Mouse (Mus musculus) testis, postnatal 14 days (tissue): Measurements from ENCODE around the gene Pls1.

ENCODE experiments used
- DNase-seq: peaks from one replicate; pipeline ENCODE4 v3.0.0; 2021; ENCODE audit warnings: low spot score

Gene Pls1

GRCm38 (mm10) chr9:95803783-95804182, 41.3 kb downstream of the Pls1 start:
- no peak for DNase-seq

GRCm38 (mm10) chr9:95801610-95802451, 43.3 kb downstream of the Pls1 start:
- DNase-seq, result no peak

- DNase-seq, result no peak
These were observed 48.8 kb downstream of the Pls1 start for GRCm38 (mm10) chr9:95796323-95796722.

GRCm38 (mm10) chr9:95795844-95796243, 49.3 kb downstream of the Pls1 start:
- no peak for DNase-seq

GRCm38 (mm10) chr9:95795077-95795784, 49.9 kb downstream of the Pls1 start:
- no peak for DNase-seq

GRCm38 (mm10) chr9:95793986-95794744, 50.9 kb downstream of the Pls1 start:
- DNase-seq, result no peak

- no peak for DNase-seq
These were observed 60.1 kb downstream of the Pls1 start for GRCm38 (mm10) chr9:95784888-95785511.

- DNase-seq, result no peak
These were observed 61.3 kb downstream of the Pls1 start for GRCm38 (mm10) chr9:95783646-95784293.

GRCm38 (mm10) chr9:95771671-95772070, 73.4 kb downstream of the Pls1 start:
- DNase-seq, result no peak

GRCm38 (mm10) chr9:95763218-95763617, 81.9 kb downstream of the Pls1 start:
- no peak for DNase-seq

GRCm38 (mm10) chr9:95762228-95762627, 82.9 kb downstream of the Pls1 start:
- no peak for DNase-seq

GRCm38 (mm10) chr9:95761381-95761780, 83.7 kb downstream of the Pls1 start:
- no peak for DNase-seq

GRCm38 (mm10) chr9:95750746-95751145, 94.4 kb downstream of the Pls1 start:
- DNase-seq, result no peak

- peak; percentile 89 for DNase-seq
These were observed 95.0 kb downstream of the Pls1 start, which contains the start of gene Trpc1 for GRCm38 (mm10) chr9:95750037-95750511. TSS of gene Trpc1 (minus strand) at chr9:95750375.

GRCm38 (mm10) chr9:95749461-95749928, 95.6 kb downstream of the Pls1 start:
- DNase-seq, result peak; percentile 53

GRCm38 (mm10) chr9:95747298-95747697, 97.8 kb downstream of the Pls1 start:
- no peak for DNase-seq

- no peak for DNase-seq
These were observed 100.1 kb downstream of the Pls1 start for GRCm38 (mm10) chr9:95744845-95745613.

GRCm38 (mm10) chr9:95736238-95736637, 108.9 kb downstream of the Pls1 start:
- no peak for DNase-seq

GRCm38 (mm10) chr9:95712574-95712973, 132.5 kb downstream of the Pls1 start:
- no peak for DNase-seq

- DNase-seq, result no peak
These were observed 136.2 kb downstream of the Pls1 start for GRCm38 (mm10) chr9:95708943-95709342.
